Mouse (Mus musculus) intestine, embryonic 16.5 days (tissue): ENCODE measurements around the gene B3galnt1. TPM values are rescaled to one million over a fixed set of nuclear protein-coding genes. Genes with fewer than 3 reads are reported as not detected.

Source experiments
- ATAC-seq: fragments of 200-750 bp; cut with Nextera tagmentation; 2 replicates; pipeline ENCODE4 v1.8.0; 2017; ENCODE audit warnings: moderate TSS enrichment, moderate library complexity
- H3K27ac ChIP-seq: fragments of 300-500 bp; sonication (generic); 2 replicates; pipeline ENCODE4 v1.5.1; 2014; ENCODE audit warnings: mild to moderate bottlenecking, low read length
- H3K27me3 ChIP-seq: fragments of 300-500 bp; sonication (generic); replicated peaks from 2 replicates; pipeline ENCODE4 v1.6.1; 2014; ENCODE audit warnings: low read length, control low read depth, mixed read lengths; ENCODE audit not compliant: control insufficient read depth, insufficient read depth
- H3K36me3 ChIP-seq: fragments of 300-500 bp; sonication (generic); 2 replicates; pipeline ENCODE4 v1.6.1; 2014; ENCODE audit warnings: low read length, control low read depth; ENCODE audit not compliant: control insufficient read depth, insufficient read depth
- H3K4me1 ChIP-seq: fragments of 300-500 bp; sonication (generic); 2 replicates; pipeline ENCODE4 v1.6.1; 2014; ENCODE audit warnings: low read length, control low read depth, mixed read lengths; ENCODE audit not compliant: control insufficient read depth, insufficient read depth
- H3K4me2 ChIP-seq: fragments of 300-500 bp; sonication (generic); 2 replicates; pipeline ENCODE4 v1.6.1; 2014; ENCODE audit warnings: low read depth, low read length, control low read depth
- H3K4me3 ChIP-seq: fragments of 300-500 bp; sonication (generic); 2 replicates; pipeline ENCODE4 v1.5.1; 2014; ENCODE audit warnings: mild to moderate bottlenecking, low read length
- H3K9ac ChIP-seq: fragments of 300-500 bp; sonication (generic); 2 replicates; pipeline ENCODE4 v1.6.1; 2014; ENCODE audit warnings: low read depth, low read length
- H3K9me3 ChIP-seq: fragments of 300-500 bp; sonication (generic); 2 replicates; pipeline ENCODE4 v1.6.1; 2016; ENCODE audit warnings: low read length, control low read depth; ENCODE audit not compliant: control insufficient read depth
- WGBS: fragments of 180-500 bp; shearing (Covaris S2); extraction: QIAGEN DNeasy Blood & Tissue Kit; methylation state at CpG from one replicate; pipeline ENCODE4 v1.1.7; 2014; 5-methylcytosine and 5-hydroxymethylcytosine counted together
- polyA plus RNA-seq: library from polyadenylated mRNA; unstranded; fragments of >200 nt; fragmentation: Nextera tagmentation; extraction: Ambion mirVana; gene quantifications from 2 replicates; pipeline ENCODE4 v1.2.1, GENCODE M21; 2015

The B3galnt1 gene
- polyA plus RNA-seq, 1 experiment from 2014 or later, result 27.0 TPM

- no peaks in the 10 kb centered on the region for H3K36me3 ChIP-seq
- H3K27me3 ChIP-seq, result no peaks in the 10 kb centered on the region
- H3K9ac ChIP-seq, result peak overlapping the region; percentile 77
- no peak overlapping the region for H3K27ac ChIP-seq
- H3K4me2 ChIP-seq, result peak overlapping the region; percentile 89
- peak overlapping the region; percentile 70 for H3K4me3 ChIP-seq
- 0 out of 2 replicates have a peak, but pooled peaks cover 6% of the 10 kb centered on the region for H3K4me1 ChIP-seq
- no peaks in the 10 kb centered on the region for H3K9me3 ChIP-seq
- 28% methylated on average over 5 of the region's 5 CpGs for WGBS
- ATAC-seq, result no peak
Measured at GRCm38 (mm10) chr3:69599166-69599500, 373 bp upstream of the B3galnt1 start.

- Histone ChIP-seq H3K4me2 (peak overlapping the region; percentile 89), H3K9me3 (no peaks in the 10 kb centered on the region), H3K4me3 (peak overlapping the region; percentile 70), H3K27ac (peak overlapping the region; percentile 60), H3K4me1 (0 out of 2 replicates have a peak, but pooled peaks cover 6% of the 10 kb centered on the region), H3K36me3 (no peaks in the 10 kb centered on the region), H3K27me3 (no peaks in the 10 kb centered on the region), H3K9ac (peak overlapping the region; percentile 77)
- 27% methylated on average over 7 of the region's 7 CpGs for WGBS
- ATAC-seq, result peak; percentile 5; the same call in 1 of the 2 replicates
Measured at GRCm38 (mm10) chr3:69597816-69598215, 944 bp downstream of the B3galnt1 start.

DNA sequence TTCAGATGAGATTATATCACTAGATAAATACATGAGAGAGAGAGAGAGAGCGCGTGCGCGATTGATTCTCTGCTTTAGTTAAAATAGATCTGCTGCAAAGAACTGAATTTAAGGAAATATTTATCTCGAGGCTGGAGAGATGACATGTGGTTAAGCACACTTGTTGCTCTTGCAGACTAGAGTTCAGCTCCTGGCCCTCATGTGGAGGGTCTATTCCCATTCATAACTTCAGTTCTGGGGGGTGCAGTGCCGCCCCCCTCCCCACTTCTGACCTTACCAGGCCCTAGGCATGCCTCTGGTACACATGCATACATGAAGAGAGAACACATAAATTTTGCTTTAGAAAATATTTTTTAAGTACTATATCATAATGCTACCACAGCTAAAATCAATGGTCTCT lies 1.5 kb downstream of the B3galnt1 start:
- Histone ChIP-seq H3K9ac (peak overlapping the region; percentile 77; the same call in 1 of the 2 replicates), H3K36me3 (no peaks in the 10 kb centered on the region), H3K9me3 (no peaks in the 10 kb centered on the region), H3K27me3 (no peaks in the 10 kb centered on the region), H3K4me2 (peak overlapping the region; percentile 89; the same call in 1 of the 2 replicates), H3K4me3 (no peak overlapping the region), H3K27ac (no peak overlapping the region), H3K4me1 (0 out of 2 replicates have a peak, but pooled peaks cover 6% of the 10 kb centered on the region)
- WGBS, result 82% methylated on average over 6 of the region's 6 CpGs
- ATAC-seq, result no peak

DNA sequence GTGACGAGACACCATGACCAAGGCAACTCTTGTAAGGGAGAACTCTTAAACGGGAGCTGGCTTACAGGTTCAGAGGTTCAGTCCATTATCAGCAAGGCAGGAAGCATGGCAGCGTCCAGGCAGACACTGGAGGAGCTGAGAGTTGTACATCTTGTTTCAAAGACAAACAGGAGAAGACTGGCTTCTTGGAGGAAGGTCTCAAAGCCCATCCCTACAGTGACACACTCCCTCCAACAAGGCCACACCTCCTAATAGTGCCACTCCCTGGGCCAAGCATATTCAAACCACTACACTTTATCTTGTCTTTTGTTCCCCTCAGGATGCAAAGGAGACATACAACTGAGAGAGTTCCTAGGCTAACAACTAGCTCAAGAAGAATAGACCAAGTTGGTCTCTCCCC lies 2.6 kb downstream of the B3galnt1 start:
- Histone ChIP-seq H3K9me3 (no peaks in the 10 kb centered on the region), H3K4me3 (no peak overlapping the region), H3K36me3 (no peaks in the 10 kb centered on the region), H3K9ac (no peak overlapping the region), H3K27ac (no peak overlapping the region), H3K27me3 (no peaks in the 10 kb centered on the region), H3K4me1 (0 out of 2 replicates have a peak, but pooled peaks cover 6% of the 10 kb centered on the region), H3K4me2 (no peak overlapping the region)
- ATAC-seq, result no peak
- WGBS, result 82% methylated on average over 3 of the region's 3 CpGs

DNA sequence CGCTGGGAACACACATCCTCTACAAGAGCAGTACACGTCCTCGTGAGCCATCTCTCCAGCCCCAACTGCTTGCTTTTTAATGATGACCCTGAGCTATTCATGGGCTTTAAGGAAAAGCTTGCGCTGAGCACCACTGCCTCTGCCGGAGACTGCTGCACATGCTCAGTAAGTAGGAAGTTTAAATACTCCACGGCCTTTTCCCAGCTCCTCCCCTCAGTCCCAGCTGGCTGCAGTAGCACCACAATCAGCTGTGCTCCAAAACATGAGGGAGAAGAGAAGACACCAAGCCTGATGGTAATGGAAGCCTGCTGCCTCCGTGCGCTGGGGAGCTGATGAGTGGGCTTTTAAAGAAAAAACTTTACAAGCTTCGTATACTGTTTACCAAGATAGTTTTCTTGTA lies 4.7 kb downstream of the B3galnt1 start:
- WGBS, result 65% methylated on average over 9 of the region's 9 CpGs
- Histone ChIP-seq H3K36me3 (no peaks in the 10 kb centered on the region), H3K4me2 (no peak overlapping the region), H3K9ac (no peak overlapping the region), H3K27me3 (no peaks in the 10 kb centered on the region), H3K9me3 (no peaks in the 10 kb centered on the region), H3K4me1 (0 out of 2 replicates have a peak, but pooled peaks cover 2% of the 10 kb centered on the region), H3K4me3 (no peak overlapping the region), H3K27ac (no peak overlapping the region)
- no peak for ATAC-seq

DNA sequence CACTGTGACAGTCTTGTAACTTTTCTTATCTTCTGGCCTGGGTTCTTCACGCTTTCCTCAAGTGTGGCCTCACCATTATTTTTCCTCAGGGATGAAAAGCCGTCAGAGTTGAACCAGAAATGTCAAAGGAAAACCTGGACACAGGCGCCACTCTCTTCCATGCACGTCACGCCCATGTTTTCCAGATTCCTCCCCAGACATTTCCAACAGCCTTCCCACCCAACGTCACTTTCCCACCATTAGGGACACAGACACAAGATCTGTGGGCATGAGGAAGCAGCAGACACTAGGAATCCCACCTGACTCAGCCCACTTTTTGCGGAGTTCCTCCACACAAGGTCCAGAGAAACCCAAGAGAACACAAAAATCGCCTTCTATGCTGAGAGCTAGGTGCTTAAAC lies 5.3 kb downstream of the B3galnt1 start:
- Histone ChIP-seq H3K36me3 (no peaks in the 10 kb centered on the region), H3K4me1 (no peaks in the 10 kb centered on the region), H3K4me2 (no peak overlapping the region), H3K9me3 (no peaks in the 10 kb centered on the region), H3K27me3 (no peaks in the 10 kb centered on the region), H3K4me3 (no peak overlapping the region), H3K27ac (no peak overlapping the region), H3K9ac (no peak overlapping the region)
- WGBS, result 88% methylated on average over 8 of the region's 8 CpGs
- ATAC-seq, result no peak

DNA sequence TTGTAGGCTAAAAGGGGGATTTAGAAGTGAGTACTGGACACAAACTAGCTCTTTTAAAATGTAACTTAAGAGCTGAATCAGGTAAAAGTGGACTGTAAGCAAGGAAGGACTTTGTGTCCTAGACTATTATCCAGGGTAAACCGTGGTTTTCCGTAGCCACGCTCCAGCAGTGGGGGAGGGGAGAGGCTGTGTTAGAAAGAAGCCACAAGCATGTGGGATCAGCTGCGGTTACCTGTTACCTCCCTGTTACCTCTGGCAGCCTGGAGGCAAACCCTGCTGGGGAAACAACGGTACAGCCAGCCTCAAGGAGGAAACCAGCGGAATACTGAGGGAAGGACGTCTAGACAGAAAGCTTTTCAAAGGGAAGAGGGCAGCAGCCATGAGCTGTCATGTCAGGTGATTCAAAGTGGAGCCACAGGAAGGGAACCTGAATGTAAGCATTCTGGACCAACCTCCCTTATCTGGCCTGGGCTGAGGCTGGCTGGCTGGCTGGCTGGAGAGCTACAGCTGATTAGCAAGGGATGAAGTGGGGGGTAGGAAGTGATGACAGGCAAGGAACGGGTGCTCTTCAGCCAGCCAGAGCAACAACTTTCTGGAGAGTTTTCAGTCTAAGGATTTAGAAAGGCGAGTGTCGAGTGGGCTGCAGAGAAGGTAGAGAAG lies 10.5 kb downstream of the B3galnt1 start:
- Histone ChIP-seq H3K4me1 (no peaks in the 10 kb centered on the region), H3K4me2 (no peak overlapping the region), H3K27ac (no peak overlapping the region), H3K9me3 (no peaks in the 10 kb centered on the region), H3K36me3 (no peaks in the 10 kb centered on the region), H3K27me3 (no peaks in the 10 kb centered on the region), H3K4me3 (no peak overlapping the region), H3K9ac (no peak overlapping the region)
- WGBS, result 53% methylated on average over 10 of the region's 10 CpGs
- ATAC-seq, result no peak

- no peaks in the 10 kb centered on the region for H3K4me1 ChIP-seq
- WGBS, result 64% methylated on average over 1 of the region's 1 CpGs
- H3K27ac ChIP-seq, result no peak overlapping the region
- ATAC-seq, result peak; percentile 94
- H3K36me3 ChIP-seq, result no peaks in the 10 kb centered on the region; the same call in 1 of the 2 replicates
- H3K27me3 ChIP-seq, result no peaks in the 10 kb centered on the region
- H3K4me3 ChIP-seq, result no peak overlapping the region
- no peaks in the 10 kb centered on the region for H3K9me3 ChIP-seq
- no peak overlapping the region for H3K4me2 ChIP-seq
- no peak overlapping the region for H3K9ac ChIP-seq
Measured at GRCm38 (mm10) chr3:69583798-69584197, 15.0 kb downstream of the B3galnt1 start.

DNA sequence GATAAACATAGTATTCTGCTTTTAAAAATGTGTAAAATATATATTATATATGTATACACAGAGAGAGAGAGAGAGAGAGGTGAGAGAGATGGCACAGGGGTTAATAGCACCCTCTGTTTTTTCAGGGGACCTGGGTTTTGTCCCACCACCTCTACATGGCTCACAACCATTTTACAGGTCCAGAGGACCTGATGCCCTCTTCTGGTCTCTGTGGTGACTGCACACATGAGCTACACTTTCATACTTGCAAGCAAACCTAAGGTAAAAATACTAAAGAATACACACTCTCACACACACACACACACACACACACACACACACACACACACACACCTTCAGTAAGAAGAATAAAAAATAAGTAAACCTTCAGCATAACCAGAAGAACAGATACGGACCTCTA lies 20.0 kb downstream of the B3galnt1 start:
- H3K9me3 ChIP-seq, result no peaks in the 10 kb centered on the region
- H3K4me2 ChIP-seq, result no peak overlapping the region
- no peaks in the 10 kb centered on the region for H3K27me3 ChIP-seq
- WGBS, result 93% methylated on average over 1 of the region's 1 CpGs
- H3K4me1 ChIP-seq, result no peaks in the 10 kb centered on the region
- no peak overlapping the region for H3K27ac ChIP-seq
- no peak overlapping the region for H3K4me3 ChIP-seq
- no peak for ATAC-seq
- no peaks in the 10 kb centered on the region; the same call in 1 of the 2 replicates for H3K36me3 ChIP-seq
- no peak overlapping the region for H3K9ac ChIP-seq

DNA sequence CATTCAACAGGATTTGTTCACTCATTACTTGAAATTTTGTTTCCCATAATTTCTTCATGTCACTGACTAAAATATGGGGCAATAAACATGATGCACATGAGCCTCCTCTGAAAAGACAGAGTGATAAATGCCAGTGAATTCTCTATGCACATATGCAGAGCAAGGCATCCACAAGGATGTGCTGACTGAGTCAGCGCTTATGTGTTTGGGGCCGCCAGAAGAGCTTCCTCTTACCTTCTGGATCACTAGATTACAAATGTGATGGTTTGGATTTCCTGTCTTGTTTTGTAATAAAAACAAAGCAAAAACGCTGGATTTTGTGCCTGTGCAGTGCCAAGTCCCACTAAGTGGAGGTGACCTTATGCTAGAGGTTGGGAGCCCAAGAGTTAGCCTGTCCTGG lies 22.0 kb downstream of the B3galnt1 start:
- ATAC-seq, result no peak
- 74% methylated on average over 3 of the region's 3 CpGs for WGBS
- no peaks in the 10 kb centered on the region; the same call in 1 of the 2 replicates for H3K36me3 ChIP-seq

More for the DNA sequence above, 22.0 kb downstream of the B3galnt1 start:
- H3K4me2 ChIP-seq, result no peak overlapping the region
- no peak overlapping the region for H3K4me3 ChIP-seq
- H3K4me1 ChIP-seq, result no peaks in the 10 kb centered on the region
- no peak overlapping the region for H3K9ac ChIP-seq
- H3K27me3 ChIP-seq, result no peaks in the 10 kb centered on the region
- H3K9me3 ChIP-seq, result no peaks in the 10 kb centered on the region
- H3K27ac ChIP-seq, result no peak overlapping the region
